Mouse (Mus musculus): ENCODE results near the gene Fig4.

The Fig4 gene

DNA sequence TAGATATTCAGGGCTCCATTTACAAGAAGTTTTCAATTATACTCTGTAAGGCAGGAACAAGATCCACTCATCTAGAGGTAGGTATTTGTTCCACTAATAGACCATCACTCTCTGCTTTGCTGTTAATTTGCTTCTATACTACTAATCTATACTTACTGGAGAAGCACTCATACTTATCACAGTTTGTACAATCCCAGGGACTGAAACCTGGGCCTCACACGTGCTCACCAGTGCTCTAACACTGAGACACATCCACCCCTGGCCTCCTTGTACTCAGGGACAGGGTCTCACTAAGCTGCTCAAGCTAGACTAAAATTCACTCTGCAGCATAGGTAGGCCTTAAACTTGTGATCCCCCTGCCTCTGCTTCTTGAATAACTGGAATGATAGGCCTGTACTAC, 41.8 kb downstream of the Fig4 start:
- DNase-seq (ENCODE audit: low read depth, low spot score), result no peak

DNA sequence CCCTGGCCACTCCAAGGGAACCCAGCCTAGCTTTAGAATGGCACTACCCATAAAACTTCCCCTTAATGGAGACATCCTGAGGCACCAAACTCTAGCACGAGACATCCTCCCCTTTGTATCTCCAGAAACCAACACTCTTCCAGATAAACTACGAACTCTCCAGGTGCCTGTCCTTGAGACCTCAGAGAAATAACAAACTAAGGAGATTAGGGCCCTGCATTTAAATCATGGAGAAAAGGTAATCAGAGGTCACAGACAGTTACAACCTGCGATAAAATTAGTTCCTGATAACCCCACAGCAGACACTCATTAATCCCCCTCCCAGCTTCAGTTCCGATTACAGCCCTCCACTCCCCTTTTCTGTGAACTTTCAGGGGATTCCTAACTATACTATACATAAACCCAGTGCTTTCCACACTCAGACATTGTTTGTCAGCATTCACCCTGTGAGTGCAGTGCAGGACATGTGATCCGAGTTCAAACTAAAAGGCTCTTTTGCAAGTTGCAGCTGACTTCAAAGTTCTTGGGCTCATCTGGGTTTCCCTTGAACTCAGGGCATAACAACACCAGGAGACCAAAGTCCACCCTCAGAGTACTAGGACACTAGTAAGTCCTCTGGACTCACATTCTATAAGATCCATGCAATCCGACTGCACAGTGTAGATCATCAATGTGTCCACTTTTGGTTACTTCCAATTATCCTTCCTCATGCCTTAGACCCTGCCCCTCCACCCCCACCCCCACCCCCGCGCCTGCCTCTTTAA, 42.6 kb downstream of the Fig4 start:
- DNase-seq (ENCODE audit: low read depth, low spot score), result no peak

DNA sequence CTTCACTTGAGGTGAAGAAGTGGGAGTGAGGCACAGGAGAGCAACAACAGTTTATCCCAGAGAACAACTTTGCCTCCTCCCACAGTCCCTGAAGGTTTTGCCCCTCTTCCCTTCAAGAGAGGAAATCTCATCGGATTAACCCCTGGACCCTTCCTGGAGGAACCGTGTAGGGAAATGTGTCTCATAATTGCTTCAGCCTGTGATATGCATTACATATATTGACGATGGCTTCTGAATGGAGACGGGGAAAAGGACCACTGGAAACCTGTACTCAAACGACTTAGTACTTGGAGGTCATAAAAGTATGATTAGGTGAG, 52.4 kb downstream of the Fig4 start:
- DNase-seq (ENCODE audit: low read depth, low spot score), result no peak

DNA sequence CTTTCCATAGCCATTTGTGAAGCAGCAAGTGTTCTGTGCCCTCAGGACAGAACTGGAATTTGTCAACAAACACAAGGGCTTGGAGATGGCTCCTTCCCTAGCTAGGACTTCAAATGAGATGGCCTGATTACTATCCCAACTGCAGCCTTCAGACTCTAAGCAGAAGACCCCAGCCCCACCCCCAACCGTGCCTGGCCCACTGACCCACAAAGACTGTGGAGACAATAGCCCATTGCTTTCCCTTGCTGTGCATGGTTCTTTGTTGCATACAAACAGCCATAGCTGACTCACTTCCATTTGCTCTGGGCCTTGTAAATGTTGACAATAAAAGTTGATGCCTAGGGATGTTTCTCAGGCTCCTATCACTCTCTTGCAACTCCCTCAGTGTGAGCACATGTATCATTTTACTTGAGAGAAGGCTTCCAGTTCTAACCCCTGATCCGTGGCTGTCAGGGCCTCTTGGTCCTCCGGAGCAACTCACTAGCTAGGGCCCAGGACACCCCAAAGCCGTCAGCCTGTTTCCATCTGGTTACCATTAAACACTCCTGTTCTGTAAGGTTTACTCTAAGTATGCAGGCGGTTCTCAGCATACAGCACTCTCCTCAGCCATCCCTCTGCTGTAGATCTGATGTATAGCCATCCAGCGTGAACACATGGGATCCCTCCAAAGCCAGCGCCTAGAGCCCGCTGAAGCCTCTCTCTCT, 52.9 kb downstream of the Fig4 start:
- no peak for DNase-seq (ENCODE audit: low read depth, low spot score)

DNA sequence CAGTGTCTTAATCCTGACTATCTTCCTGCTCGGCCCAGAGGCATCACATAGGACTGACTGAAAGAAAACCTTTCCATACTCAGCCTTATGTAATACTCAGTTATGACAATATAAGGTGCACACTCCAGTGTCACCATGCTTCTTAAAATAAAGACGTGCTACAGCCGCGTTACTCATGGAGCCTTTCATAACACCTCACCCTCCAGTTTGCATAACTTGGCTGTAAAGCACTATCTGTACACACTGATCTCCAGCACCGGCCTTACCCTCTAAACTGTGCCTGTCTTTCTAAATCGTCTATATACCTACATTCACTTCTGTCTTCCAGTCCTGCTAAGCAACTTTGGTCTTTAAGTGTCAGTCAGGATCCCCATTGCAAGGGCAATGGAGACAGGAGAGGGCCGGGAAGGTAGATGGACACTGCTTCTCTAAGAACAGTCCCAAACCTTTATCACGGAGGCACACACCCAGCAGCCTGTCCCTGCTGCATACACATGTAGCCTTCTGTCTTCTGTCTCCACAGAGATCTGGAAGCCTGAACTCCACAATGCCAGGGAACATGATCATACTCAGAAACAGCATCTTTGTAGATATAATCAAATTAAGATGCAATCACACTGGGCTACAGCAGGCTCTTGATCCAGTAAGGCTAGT, 53.9 kb downstream of the Fig4 start:
- no peak for DNase-seq (ENCODE audit: low read depth, low spot score)

DNA sequence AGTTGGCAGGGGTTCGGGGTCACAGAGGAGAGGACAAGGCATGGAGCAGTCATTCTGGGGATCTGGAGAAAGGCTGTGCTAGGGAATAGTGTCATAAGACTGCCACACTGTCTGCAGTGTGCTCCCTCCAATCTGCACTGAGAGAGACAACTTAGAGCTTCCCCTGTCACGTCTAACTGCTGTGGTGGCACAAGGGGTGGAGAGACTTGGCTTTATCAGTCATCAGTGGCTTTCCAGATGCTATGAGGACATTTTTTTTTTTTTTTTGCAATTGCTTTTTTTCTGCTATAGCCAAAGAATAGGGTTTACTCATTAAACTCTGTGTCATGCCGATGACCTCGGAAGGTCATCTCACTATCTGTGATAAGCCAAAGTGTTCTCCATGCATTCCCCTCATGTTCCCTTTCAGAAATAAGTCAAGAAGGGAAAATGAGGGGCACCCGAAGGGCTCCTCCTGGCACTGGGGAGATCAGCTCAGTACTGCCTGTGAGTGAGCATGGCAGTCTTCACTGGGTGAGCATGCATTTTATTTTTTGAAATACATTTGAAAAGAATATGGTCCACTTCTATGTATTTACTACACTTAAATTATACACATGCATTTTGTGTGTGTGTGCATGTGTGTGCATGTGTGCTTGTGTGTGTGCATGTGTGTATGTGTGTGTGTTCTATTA, 55.1 kb downstream of the Fig4 start:
- DNase-seq (ENCODE audit: low read depth, low spot score), result no peak

DNA sequence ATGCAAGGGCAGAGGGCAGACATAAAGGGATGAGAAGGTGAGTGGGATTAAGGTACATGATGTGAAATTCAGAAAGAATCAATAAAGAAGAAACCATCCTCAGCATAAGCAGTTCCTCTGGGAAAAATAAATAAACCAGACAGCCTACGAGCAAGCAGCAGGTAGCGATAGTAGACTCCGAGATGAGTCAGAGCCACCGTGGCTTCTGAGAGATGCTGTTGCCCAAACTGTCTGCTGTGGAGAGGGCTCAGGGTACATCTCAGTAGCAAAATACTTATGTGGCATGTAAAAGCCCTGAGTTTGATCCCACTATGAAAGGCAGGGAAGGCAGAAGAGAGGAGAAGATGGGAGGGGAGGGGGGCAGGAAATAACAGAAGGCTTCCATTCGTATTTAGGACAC, 56.9 kb downstream of the Fig4 start:
- no peak for DNase-seq (ENCODE audit: low read depth, low spot score)

DNA sequence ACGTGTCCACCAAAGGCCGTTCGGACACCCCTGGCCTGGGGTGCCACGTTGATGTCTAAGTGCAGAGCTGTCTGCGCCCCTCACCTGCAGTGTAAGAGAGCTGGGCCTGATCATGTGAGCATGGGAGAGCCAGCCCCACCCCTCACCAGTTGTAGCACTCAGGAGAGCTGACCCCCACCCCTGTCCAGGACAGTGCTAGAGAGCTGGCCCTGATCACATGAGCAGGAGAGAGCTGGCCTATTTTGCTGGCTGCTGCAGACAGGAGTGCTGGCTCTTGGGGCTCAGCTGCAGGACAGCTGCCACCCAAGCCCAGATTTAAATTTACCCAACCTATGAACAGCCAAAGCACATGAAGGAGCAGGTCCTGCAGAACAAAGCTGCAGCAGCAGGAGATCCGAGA, 57.6 kb downstream of the Fig4 start:
- DNase-seq (ENCODE audit: low read depth, low spot score), result no peak

DNA sequence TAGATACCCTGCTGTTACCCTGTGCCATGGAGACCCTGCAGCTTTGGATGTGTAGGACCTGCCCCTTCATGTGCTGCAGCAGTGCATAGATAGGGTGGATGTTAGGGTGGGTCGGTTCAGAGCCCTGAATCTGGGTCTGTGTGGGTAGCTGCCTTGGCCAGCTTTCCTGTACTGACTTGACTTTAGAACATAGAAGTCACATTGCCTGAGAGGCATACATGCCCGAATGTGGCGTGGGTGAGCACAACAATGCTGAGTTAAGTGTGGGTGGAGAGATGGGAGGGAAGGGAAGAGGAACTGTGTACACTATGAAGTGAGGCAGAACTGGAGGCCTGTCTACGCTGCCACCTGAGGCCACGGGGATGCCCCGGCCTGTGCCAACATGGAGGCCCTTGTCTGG, 58.0 kb downstream of the Fig4 start:
- DNase-seq (ENCODE audit: low read depth, low spot score), result no peak

DNA sequence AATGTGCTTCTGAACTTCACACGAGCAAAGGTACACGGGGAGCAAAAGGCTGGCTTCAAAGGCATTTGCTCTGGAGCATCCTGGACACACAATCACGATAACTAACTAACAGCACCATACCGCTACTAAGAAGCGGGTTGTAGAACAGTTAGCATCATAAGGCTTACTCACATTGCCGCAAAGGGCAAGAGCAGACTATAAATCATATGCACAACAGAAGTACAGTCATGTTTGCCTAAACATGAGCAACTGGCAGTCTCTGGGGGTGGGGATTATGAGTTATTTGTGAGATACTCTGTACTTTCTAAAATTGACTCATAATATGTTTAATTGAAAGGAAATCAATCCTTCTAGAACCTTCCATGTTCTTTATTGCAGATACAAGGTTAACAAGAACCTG, 59.1 kb downstream of the Fig4 start:
- no peak for DNase-seq (ENCODE audit: low read depth, low spot score)

DNA sequence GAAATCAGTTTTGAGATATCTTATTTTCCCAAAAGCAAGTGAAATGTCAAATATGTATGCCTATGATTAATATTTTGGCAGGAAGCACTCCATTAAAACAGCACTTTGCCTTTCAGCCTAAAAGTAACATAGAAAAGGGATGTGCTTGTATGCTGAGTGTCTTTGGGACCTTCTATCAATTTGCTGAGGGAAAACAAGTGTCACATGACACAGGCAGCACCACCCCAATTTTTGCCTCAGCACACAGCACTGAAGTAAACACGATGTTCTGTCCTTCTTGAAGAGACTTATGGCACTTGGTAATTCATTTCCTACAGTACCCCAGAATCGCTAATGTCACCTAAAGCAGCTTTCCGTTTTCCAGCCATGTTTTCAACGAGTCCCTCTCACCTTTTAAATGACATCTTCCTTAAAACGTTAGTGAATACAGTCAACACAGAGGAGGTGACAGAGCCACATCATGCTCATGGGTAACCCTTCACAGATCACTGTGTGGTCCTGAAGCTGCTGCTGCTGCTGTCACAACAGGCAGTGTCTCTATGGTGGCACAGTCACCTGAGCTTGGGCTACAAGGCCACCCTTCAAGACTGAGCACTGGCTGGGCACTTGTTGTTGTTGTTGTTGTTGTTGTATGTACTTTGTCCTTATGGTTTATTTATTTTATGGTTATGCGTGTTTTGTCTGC, 61.4 kb downstream of the Fig4 start:
- DNase-seq (ENCODE audit: low read depth, low spot score), result no peak

DNA sequence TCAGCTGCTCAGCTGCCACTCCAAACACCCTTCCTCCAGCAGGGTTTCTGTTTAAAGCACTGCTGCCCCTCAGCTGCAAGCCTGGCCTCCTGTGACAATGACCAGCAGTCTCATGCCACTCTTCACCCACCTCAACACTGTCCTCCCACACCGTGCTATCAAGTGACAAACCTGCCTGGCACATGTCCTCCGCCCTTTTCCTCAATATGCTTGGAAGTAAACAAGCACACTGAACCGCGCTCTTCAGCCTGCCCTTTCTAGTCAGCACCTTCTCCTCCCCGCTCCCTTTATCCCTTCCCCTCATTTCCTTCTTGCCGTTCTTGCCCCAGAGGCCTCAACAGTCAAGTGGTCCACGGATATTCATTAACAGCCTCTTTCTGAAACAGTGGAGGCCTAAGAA, 62.0 kb downstream of the Fig4 start:
- no peak for DNase-seq (ENCODE audit: low read depth, low spot score)

DNA sequence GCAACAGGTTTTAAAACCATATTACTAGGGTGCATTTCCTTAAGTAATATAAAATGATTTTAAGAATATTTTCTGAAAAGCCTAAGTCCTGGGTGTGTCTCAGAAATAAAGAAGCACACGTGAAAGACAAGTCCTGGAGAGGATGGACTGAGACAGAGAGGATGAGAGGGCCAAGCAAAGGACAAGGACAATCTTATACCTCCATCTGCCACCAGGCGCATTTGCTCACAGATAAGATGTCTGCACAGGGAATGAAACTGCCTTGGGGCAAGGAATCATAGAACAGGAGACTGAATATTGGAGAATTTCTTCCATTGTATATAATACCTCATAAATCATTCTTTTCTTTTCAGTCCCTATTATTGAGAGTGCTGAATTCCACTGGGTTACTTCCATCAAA, 67.0 kb downstream of the Fig4 start:
- DNase-seq (ENCODE audit: low read depth, low spot score), result no peak

DNA sequence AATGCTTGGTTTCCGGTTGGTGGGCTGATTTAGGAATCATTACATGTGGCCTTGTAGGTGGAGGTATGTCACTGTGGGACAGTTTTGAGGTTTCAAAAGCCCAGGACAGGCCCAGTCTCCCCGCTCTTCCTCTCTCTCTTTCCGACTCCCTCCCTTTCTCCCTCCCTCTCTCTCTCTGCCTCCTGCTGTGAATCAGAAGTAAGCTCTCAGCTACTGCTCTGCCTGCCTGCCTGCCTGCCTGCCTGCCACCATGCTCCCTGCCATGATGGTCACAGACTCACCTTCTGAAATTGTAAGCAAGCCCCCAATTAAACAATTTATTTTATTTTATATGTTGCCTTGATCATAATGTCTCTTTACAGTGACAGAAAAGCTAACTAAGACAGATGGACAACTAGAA, 67.5 kb downstream of the Fig4 start:
- DNase-seq (ENCODE audit: low read depth, low spot score), result no peak

DNA sequence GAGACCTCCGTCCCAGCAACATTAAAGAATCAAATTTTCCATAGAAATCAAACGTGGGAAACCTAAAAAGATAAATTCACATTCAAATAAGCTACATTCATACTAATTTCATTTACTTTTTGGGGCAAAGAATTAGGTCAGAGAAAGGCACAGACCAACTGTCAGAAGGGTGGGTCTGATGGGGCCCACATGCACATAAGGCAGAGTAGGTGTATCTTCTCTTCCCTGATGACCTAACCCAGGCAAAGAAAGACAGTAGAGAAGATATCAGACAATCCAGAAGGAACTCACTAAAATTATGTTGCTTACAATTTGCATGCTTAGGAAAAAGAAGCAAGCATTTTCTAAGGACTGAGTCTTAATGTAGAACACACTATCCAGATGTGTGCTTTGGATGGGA, 67.9 kb downstream of the Fig4 start:
- DNase-seq (ENCODE audit: low read depth, low spot score), result no peak

DNA sequence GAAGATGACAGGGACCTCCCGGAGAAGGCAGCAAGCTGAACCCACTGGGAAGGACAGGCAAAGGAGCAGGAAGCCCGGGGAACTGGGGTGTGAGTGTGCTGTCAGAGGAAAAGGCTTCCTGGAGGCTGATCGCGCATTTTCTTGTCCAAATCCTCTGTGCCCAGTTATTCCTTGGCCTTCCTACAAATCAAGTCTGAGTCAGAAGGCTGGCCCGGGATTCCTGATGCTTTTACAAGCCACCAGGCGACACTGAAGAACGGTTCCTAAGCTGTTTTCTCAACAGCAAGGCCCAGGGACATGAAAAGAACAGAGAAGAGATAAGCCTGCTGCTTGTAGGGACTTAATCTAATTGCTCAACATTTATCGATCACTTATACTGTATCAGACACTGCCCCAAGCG, 68.5 kb downstream of the Fig4 start:
- DNase-seq (ENCODE audit: low read depth, low spot score), result no peak

DNA sequence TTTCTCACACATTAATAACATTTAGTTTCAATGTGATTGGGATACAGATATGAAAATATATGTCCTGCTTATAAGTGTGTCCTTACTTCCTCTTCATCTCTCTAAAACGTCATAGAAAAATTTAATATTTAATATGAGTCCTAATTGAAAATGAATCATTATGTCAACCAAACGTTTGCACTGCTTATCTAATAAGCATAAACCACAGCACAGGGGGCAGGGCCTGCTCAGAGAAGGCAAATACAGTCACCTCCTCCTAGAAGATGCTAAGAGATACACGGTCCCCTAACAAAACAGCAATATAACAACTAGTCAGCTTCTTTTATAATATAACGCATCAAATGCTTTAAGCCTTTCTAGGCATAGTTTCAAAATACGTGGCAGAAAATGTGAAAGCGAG, 69.9 kb downstream of the Fig4 start:
- DNase-seq (ENCODE audit: low read depth, low spot score), result no peak

DNA sequence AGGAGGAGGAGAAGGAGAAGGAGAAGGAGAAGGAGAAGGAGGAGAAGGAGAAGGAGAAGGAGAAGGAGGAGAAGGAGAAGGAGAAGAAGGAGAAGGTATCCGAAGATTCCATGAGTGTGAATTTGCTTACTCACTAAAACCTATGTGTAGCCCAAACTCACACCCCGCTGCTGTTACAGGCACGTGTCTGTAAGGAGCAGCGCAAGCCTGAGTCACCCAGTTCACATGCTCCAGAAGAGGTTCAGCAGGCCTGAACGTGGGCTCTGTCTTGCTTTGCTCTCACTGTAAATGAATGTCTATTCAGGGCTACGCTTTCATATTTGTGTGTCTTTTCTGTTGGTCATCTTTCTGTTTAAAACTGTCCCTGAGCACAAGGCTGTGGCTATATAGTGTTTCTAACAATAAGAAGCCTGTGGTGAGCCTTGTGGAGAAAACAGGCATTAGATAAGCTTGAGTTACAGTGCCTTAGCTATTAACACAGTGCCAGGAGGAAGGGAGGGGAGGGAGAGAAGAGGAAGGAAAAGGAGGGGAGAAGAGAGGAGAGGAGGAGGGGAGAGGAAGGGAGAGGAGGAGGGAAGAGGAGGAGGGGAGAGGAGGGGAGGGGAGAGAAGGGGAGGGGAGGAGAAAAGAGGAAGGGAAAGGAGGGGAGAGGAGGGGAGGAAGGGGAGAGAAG, 71.8 kb downstream of the Fig4 start:
- no peak for DNase-seq (ENCODE audit: low read depth, low spot score)

DNA sequence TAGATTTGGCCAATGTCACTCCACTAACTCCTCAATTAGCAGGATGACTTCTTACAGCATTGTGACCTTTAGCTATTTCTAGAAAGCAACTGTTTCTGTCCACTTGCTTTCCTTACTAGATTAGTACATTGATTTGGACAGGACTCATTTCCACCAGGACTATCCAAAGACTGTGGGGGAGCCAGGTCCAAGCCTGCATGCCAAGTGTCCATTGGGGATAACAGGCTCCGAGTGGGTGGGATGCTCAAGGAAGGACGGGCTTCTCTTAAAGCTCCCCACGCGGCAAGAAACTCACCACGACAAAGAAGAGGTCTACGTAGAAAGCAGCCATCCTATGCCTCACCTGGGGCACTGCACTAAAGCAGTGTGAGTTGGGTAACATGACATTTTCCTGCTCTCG, 75.4 kb downstream of the Fig4 start:
- no peak for DNase-seq (ENCODE audit: low read depth, low spot score)

DNA sequence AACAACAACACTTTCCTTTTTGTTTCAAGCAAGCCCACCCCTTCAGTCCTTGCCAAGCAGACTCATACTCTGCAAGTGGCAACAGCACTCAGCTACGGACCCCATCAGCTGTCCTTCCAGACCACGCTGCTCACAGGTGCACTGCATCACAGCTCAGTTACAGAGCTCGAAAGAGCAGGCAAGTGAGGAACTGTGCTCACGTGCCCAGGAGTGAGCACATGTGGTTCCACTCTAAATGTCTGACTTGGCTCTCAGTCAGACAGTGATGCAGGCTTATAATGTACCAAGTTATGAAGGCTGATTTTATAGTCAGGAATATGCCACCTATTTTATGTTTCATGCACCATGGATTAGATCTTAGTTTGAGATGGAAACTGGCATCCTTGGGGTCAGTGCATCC, 79.6 kb downstream of the Fig4 start:
- DNase-seq (ENCODE audit: low read depth, low spot score), result no peak

DNA sequence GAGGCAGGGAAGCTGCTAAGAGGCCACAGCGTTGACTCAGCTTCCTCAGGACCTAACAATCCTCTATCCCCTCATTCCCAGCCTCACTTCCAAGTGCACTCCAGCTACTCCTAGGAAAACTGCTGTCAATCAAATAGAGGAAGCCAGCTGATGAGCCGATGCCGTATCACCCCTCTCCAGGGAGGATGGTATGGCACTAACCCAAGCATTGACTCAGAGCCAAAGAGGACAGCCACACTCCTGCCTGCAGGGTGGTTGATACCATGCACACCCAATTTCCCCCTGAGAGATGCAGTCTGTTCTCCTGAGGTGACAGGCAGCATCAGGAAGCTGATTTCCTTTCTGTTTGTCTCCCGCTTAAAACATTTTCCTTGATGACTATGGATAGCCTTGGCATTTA, 81.9 kb downstream of the Fig4 start:
- DNase-seq (ENCODE audit: low read depth, low spot score), result no peak

DNA sequence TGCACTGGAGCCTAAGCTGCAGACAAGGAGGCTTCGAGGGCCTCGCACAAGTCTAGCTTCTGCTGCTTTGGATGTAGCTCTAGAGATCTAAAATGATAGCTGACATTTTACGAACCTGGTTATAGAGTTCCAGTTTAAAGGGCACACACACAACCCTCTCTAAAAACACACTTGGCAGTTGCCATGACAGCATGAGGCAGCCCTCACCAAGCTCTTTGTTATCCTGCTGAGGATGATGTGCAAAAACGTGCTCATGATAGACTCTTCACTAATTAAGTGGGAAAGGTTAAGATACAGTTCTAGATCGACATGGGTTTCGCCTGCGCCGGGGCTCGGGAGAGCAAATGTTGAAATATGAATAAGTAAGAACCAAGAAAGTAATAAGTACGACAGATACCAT, 84.2 kb downstream of the Fig4 start:
- no peak for DNase-seq (ENCODE audit: low read depth, low spot score)

Data from retina, postnatal 7 days (tissue).